Mouse (Mus musculus) myocyte (in vitro differentiated cells): Measurements from ENCODE around the gene Chn2. TPM values are rescaled to one million over a fixed set of nuclear protein-coding genes. Genes with fewer than 3 reads are reported as not detected.

Experiments
- H3K27me3 ChIP-seq: one replicate; pipeline ENCODE4 v1.6.1; 2011; ENCODE audit not compliant: control insufficient read depth, insufficient read depth, insufficient read length
- H3K36me3 ChIP-seq: one replicate; pipeline ENCODE4 v1.6.1; 2011; ENCODE audit not compliant: control insufficient read depth, insufficient read depth
- H3K4me2 ChIP-seq: one replicate; pipeline ENCODE4 v1.6.1; 2011; ENCODE audit warnings: low read depth, control low read depth
- H3K4me3 ChIP-seq: one replicate; pipeline ENCODE4 v1.5.1; 2011; ENCODE audit warnings: mild to moderate bottlenecking, control low read depth, moderate library complexity
- H3K79me2 ChIP-seq: one replicate; pipeline ENCODE4 v1.6.1; 2011; ENCODE audit not compliant: control insufficient read depth, insufficient read depth
- H3ac ChIP-seq: one replicate; pipeline ENCODE4 v1.6.1; 2011; ENCODE audit not compliant: control insufficient read depth, insufficient read length
- CEBPB ChIP-seq: IDR thresholded peaks from 2 replicates; pipeline ENCODE4 v1.6.1; 2011; ENCODE audit warnings: mild to moderate bottlenecking, moderate library complexity; ENCODE audit not compliant: poor library complexity, insufficient read depth, severe bottlenecking
- E2F4 ChIP-seq: IDR thresholded peaks from one replicate; pipeline ENCODE4 v1.6.1; 2011; ENCODE audit warnings: mild to moderate bottlenecking, control low read depth, moderate library complexity; ENCODE audit not compliant: insufficient read depth
- MAX ChIP-seq: IDR thresholded peaks from one replicate; pipeline ENCODE4 v1.6.1; 2011; ENCODE audit warnings: low read depth, mild to moderate bottlenecking, control low read depth
- MYOD1 ChIP-seq, 3 experiments: IDR thresholded peaks; one replicate each; pipeline ENCODE4 v1.6.1; 2011; ENCODE audit warnings: control low read depth in 2 of 3, low read depth in 2 of 3, mild to moderate bottlenecking in 2 of 3, moderate library complexity in 1 of 3; ENCODE audit not compliant: insufficient read length in 2 of 3, control insufficient read depth in 1 of 3
- MYOG ChIP-seq, 3 experiments: IDR thresholded peaks; one replicate each; pipeline ENCODE4 v1.6.1; 2011; ENCODE audit warnings: control low read depth in 2 of 3, low read depth in 2 of 3, mild to moderate bottlenecking in 2 of 3; ENCODE audit not compliant: insufficient read length in 2 of 3, control insufficient read depth in 1 of 3, insufficient read depth in 1 of 3
- POLR2A ChIP-seq: IDR thresholded peaks from one replicate; pipeline ENCODE4 v1.6.1; 2011; ENCODE audit warnings: low read depth, mild to moderate bottlenecking, control low read depth, moderate library complexity; ENCODE audit not compliant: insufficient read length
- POLR2AphosphoS2 ChIP-seq: IDR thresholded peaks from one replicate; pipeline ENCODE4 v1.6.1; 2011; ENCODE audit warnings: low read depth, control low read depth; ENCODE audit not compliant: insufficient read length
- REST ChIP-seq: IDR thresholded peaks from one replicate; pipeline ENCODE4 v1.6.1; 2011; ENCODE audit warnings: mild to moderate bottlenecking, control low read depth, moderate library complexity; ENCODE audit not compliant: insufficient read depth, insufficient read length
- SRF ChIP-seq: IDR thresholded peaks from one replicate; pipeline ENCODE4 v1.6.1; 2011; ENCODE audit warnings: low read depth; ENCODE audit not compliant: control insufficient read depth, insufficient read length
- TCF12 ChIP-seq: IDR thresholded peaks from one replicate; pipeline ENCODE4 v1.6.1; 2011; ENCODE audit warnings: mild to moderate bottlenecking, control low read depth; ENCODE audit not compliant: poor library complexity, insufficient read depth, severe bottlenecking
- TCF3 ChIP-seq: IDR thresholded peaks from one replicate; pipeline ENCODE4 v1.6.1; 2011; ENCODE audit warnings: low read depth, control low read depth; ENCODE audit not compliant: insufficient read length
- USF1 ChIP-seq: IDR thresholded peaks from one replicate; pipeline ENCODE4 v1.6.1; 2011; ENCODE audit warnings: low read depth, mild to moderate bottlenecking, control low read depth, moderate library complexity
- polyA plus RNA-seq: library from polyadenylated mRNA; unstranded; fragments of >200 nt; fragmentation: generic; extraction: Trizol; gene quantifications from one replicate; pipeline ENCODE4 v1.2.1, GENCODE M21; 2012; ENCODE audit warnings: missing spikeins

The Chn2 gene
- polyA plus RNA-seq, 1 experiment: 6.5 TPM

GRCm38 (mm10) chr6:54052124-54052523, 12.8 kb downstream of the Chn2 start:
- no peak for TF ChIP-seq USF1
- TF ChIP-seq POLR2A: no peak
- no peak for TF ChIP-seq CEBPB
- no peak for TF ChIP-seq MYOD1 (IDR thresholded peaks at IDR 0.05; ENCODE audit: control insufficient read depth in 1 of 3, insufficient read length in 2 of 3, low read depth in 2 of 3)
- TF ChIP-seq SRF: no peak
- no peak for TF ChIP-seq TCF12
- no peak for TF ChIP-seq POLR2AphosphoS2
- TF ChIP-seq MAX: no peak
- TF ChIP-seq E2F4: no peak
- TF ChIP-seq TCF3: no peak
- TF ChIP-seq REST: no peak
- TF ChIP-seq MYOG (IDR thresholded peaks at IDR 0.05; ENCODE audit: control insufficient read depth in 1 of 3, insufficient read depth in 1 of 3, insufficient read length in 2 of 3, low read depth in 2 of 3): no peak
- no peaks in the 10 kb centered on the region for H3K79me2 ChIP-seq

GRCm38 (mm10) chr6:54052666-54053065, 13.3 kb downstream of the Chn2 start:
- H3K27me3 ChIP-seq: no peaks in the 10 kb centered on the region
- no peaks in the 10 kb centered on the region for H3K36me3 ChIP-seq
- H3K4me3 ChIP-seq: no peak overlapping the region
- no peaks in the 10 kb centered on the region for H3K79me2 ChIP-seq
- TF ChIP-seq TCF3 (no peak), MAX (no peak), REST (no peak), POLR2A (no peak), MYOG (IDR thresholded peaks at IDR 0.05; ENCODE audit: control insufficient read depth in 1 of 3, insufficient read depth in 1 of 3, insufficient read length in 2 of 3, low read depth in 2 of 3) (no peak), SRF (no peak), MYOD1 (IDR thresholded peaks at IDR 0.05; ENCODE audit: control insufficient read depth in 1 of 3, insufficient read length in 2 of 3, low read depth in 2 of 3) (no peak), E2F4 (no peak), POLR2AphosphoS2 (no peak), CEBPB (no peak), USF1 (no peak), TCF12 (no peak)
- H3ac ChIP-seq: no peak overlapping the region
- no peak overlapping the region for H3K4me2 ChIP-seq

More at GRCm38 (mm10) chr6:54052124-54052523, 12.8 kb downstream of the Chn2 start:
- Histone ChIP-seq H3K4me2 (no peak overlapping the region), H3K4me3 (no peak overlapping the region), H3K27me3 (no peaks in the 10 kb centered on the region), H3K36me3 (no peaks in the 10 kb centered on the region), H3ac (no peak overlapping the region)

- Histone ChIP-seq H3ac (no peak overlapping the region), H3K4me2 (no peak overlapping the region), H3K27me3 (no peaks in the 10 kb centered on the region), H3K36me3 (no peaks in the 10 kb centered on the region), H3K79me2 (no peaks in the 10 kb centered on the region), H3K4me3 (no peak overlapping the region)
- no peak for TF ChIP-seq POLR2AphosphoS2
- no peak for TF ChIP-seq MAX
- no peak for TF ChIP-seq TCF12
- TF ChIP-seq E2F4: no peak
- no peak for TF ChIP-seq TCF3
- no peak for TF ChIP-seq REST
- TF ChIP-seq MYOG (IDR thresholded peaks at IDR 0.05; ENCODE audit: control insufficient read depth in 1 of 3, insufficient read depth in 1 of 3, insufficient read length in 2 of 3, low read depth in 2 of 3): no peak
Measured at GRCm38 (mm10) chr6:54053316-54053715, 14.0 kb downstream of the Chn2 start.

DNA sequence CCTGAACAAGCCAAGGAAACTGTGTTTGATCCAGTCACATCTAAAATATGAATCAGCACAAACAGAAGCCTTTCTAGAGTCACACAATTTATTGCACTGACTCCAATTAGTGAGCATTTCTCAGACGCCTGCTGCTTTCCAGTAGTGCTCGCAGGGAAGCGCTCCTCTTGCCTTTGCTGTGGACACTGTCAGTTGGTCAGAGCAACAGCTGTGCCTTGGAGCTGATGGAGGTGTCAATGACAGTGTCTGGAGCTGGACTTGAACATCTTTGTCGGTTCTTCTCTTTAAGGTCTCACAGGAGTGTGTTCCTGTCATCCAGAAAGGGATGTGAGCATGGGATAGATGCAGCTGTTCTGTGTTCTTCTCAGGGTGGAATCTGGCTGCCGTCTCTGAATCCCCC, 16.0 kb downstream of the Chn2 start:
- Histone ChIP-seq H3K4me3 (no peak overlapping the region), H3K36me3 (no peaks in the 10 kb centered on the region), H3K79me2 (no peaks in the 10 kb centered on the region), H3K27me3 (no peaks in the 10 kb centered on the region), H3ac (no peak overlapping the region), H3K4me2 (no peak overlapping the region)
- TF ChIP-seq SRF (no peak), E2F4 (no peak), MAX (no peak), TCF3 (no peak), TCF12 (no peak), POLR2A (no peak), USF1 (no peak), CEBPB (no peak), MYOD1 (IDR thresholded peaks at IDR 0.05; ENCODE audit: control insufficient read depth in 1 of 3, insufficient read length in 2 of 3, low read depth in 2 of 3) (peak in 2 of 3 experiments; percentile 26 to 34), POLR2AphosphoS2 (no peak), REST (no peak), MYOG (IDR thresholded peaks at IDR 0.05; ENCODE audit: control insufficient read depth in 1 of 3, insufficient read depth in 1 of 3, insufficient read length in 2 of 3, low read depth in 2 of 3) (peak in 1 of 3 experiments; percentile 61)
